Mouse (Mus musculus) myocyte (in vitro differentiated cells): ENCODE measurements around the gene Cdk5rap2.

Source experiments
- MYOG ChIP-seq, 3 experiments: IDR thresholded peaks; one replicate each; pipeline ENCODE4 v1.6.1; 2011; ENCODE audit warnings: control low read depth in 2 of 3, low read depth in 2 of 3, mild to moderate bottlenecking in 2 of 3; ENCODE audit not compliant: insufficient read length in 2 of 3, control insufficient read depth in 1 of 3, insufficient read depth in 1 of 3
- POLR2AphosphoS2 ChIP-seq: IDR thresholded peaks from one replicate; pipeline ENCODE4 v1.6.1; 2011; ENCODE audit warnings: low read depth, control low read depth; ENCODE audit not compliant: insufficient read length

DNA sequence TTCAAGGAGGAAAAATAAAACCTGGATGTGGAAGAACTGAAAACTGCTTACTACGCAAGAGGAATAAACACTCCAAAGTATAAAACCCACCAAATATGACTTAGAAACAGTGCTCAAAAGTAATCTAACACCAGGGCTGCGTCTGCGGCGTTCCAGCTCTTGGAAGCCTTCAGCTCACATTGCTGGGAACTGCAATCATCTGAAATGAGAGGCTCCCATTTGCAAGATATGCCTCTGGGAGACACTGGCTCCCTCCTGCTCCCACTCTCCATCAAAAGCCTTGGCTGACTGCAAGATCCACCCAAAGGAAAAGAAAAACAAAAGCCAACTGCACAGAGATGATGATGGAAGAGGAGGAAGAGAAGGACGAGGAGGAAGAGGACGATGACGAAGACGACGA, 19.2 kb downstream of the Cdk5rap2 start:
- TF ChIP-seq MYOG (IDR thresholded peaks at IDR 0.05; ENCODE audit: control insufficient read depth in 1 of 3, insufficient read depth in 1 of 3, insufficient read length in 2 of 3, low read depth in 2 of 3): no peak
- TF ChIP-seq POLR2AphosphoS2: no peak
